17 mouse cellular contexts compared by ENCODE assay signal in the genomic region with DNA sequence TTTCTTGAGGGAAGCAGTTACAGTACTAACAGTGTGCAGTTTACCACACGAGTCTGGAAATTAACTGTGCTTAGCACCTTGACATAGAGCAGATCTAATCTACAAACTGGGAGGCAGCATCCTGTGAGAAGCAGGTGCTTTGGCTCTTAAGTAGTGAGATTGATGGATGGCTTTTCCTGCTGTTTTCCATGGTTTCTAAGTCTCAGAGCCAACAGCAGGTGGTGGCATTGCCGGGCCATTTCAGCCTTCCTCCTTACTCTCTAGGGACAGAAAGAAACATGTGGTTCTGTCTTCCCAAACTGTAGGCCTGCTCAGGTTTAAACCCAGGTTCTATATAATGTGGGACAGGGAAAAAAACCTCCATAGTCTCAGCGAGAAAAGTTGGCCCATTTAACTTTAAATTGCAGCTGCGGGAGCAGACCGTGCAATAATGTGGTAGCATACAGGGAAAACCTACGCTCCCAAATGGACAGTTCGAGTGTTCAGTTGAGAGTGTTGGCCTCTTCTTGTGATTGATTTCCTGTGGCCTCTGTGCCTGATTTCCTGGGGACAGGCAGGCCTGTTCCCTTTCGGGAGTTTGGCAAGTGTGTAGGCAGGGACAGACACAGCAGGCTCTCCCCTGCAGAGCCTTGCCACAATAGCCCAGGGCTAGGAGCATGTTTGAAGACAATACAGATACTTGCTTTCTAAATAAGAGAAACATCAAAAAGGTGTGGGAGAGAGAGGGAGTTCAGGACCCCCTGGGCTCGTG. TPM values are rescaled to one million over a fixed set of nuclear protein-coding genes. Genes with fewer than 3 reads are reported as not detected.
DNase-seq lines count a peak whose midpoint lies in the region; ATAC-seq and TF ChIP-seq lines count a peak whose summit lies in the region.
"Had no signal": no experiment of that assay in that cellular context is flagged by ENCODE, and none has a peak within 500 bp of the region (broad histone marks: within the 10 kb centered on the region; RNA-seq: fewer than 3 reads in every experiment).

No protein-coding gene starts in this region.

- H3K9me3 ChIP-seq in hindbrain, embryonic 13.5 days, result no peaks in the 10 kb centered on the region
- H3K9me3 ChIP-seq in hindbrain, embryonic 14.5 days (ENCODE audit: control insufficient read depth, low read length), result no peaks in the 10 kb centered on the region
- no peaks in the 10 kb centered on the region for H3K9me3 ChIP-seq in forebrain, postnatal 0 days (ENCODE audit: low read length)
- H3K9me3 ChIP-seq: liver, embryonic 15.5 days had no signal

- ATAC-seq in hindbrain, embryonic 13.5 days (ENCODE audit: low FRiP score), result no peak
- ATAC-seq in hindbrain, embryonic 14.5 days (ENCODE audit: low FRiP score), result no peak
- no peak for ATAC-seq in forebrain, postnatal 0 days
- ATAC-seq: activated CD4-positive, CD25-positive, alpha-beta regulatory T cell, adult 4 months had no signal

- 13% methylated on average over 9 of the region's 9 CpGs for whole genome bisulfite sequencing in hindbrain, embryonic 13.5 days
- 22% methylated on average over 9 of the region's 9 CpGs for WGBS in hindbrain, embryonic 14.5 days
- WGBS in forebrain, postnatal 0 days, result 29% methylated on average over 9 of the region's 9 CpGs

- H3K4me1 ChIP-seq in hindbrain, embryonic 13.5 days (replicated peaks), result peaks cover 39% of the 10 kb centered on the region
- H3K4me1 ChIP-seq in hindbrain, embryonic 14.5 days (replicated peaks; ENCODE audit: control insufficient read depth, insufficient read depth, low read length), result peaks cover 22% of the 10 kb centered on the region
- H3K4me1 ChIP-seq in forebrain, postnatal 0 days (ENCODE audit: insufficient read depth), result no peaks in the 10 kb centered on the region

- DNase-seq in embryo, embryonic 10 days (ENCODE audit: low spot score), result peak; percentile 45
- DNase-seq in embryo, embryonic 9.5 days (ENCODE audit: extremely low spot score), result no peak
- no peak for DNase-seq in hindbrain, embryonic 14.5 days (ENCODE audit: low spot score)
- peak; percentile 52 for DNase-seq in MN1 (ENCODE audit: low spot score)
- DNase-seq in forebrain, postnatal 0 days, result no peak
- DNase-seq in urinary bladder, postnatal 14 days (ENCODE audit: low spot score), result no peak
- DNase-seq in kidney, adult 8-10 months, result no peak
- DNase-seq: cerebellum, postnatal 14 days; gastrocnemius, postnatal 36 days; right cerebral cortex, postnatal 25 days; thymus, postnatal 14 days had no signal

- H3K27ac ChIP-seq in hindbrain, embryonic 13.5 days, result no peak overlapping the region
- no peak overlapping the region for H3K27ac ChIP-seq in hindbrain, embryonic 14.5 days
- no peak overlapping the region for H3K27ac ChIP-seq in forebrain, postnatal 0 days (ENCODE audit: low read depth, low read length)
- H3K27ac ChIP-seq: liver, embryonic 15.5 days had no signal

- H3K4me3 ChIP-seq in hindbrain, embryonic 13.5 days, result no peak overlapping the region
- no peak overlapping the region for H3K4me3 ChIP-seq in hindbrain, embryonic 14.5 days (replicated peaks; ENCODE audit: low read length)
- H3K4me3 ChIP-seq in forebrain, postnatal 0 days (ENCODE audit: low read depth, low read length), result no peak overlapping the region
- H3K4me3 ChIP-seq: liver, embryonic 15.5 days; megakaryocyte, embryonic 14.5 days had no signal

- H3K36me3 ChIP-seq in hindbrain, embryonic 13.5 days, result no peaks in the 10 kb centered on the region
- no peaks in the 10 kb centered on the region for H3K36me3 ChIP-seq in hindbrain, embryonic 14.5 days (replicated peaks; ENCODE audit: control insufficient read depth, insufficient read depth)
- no peaks in the 10 kb centered on the region for H3K36me3 ChIP-seq in forebrain, postnatal 0 days (ENCODE audit: insufficient read depth)
- H3K36me3 ChIP-seq: G1E; liver, embryonic 15.5 days had no signal

- H3K4me2 ChIP-seq in hindbrain, embryonic 13.5 days, result peak overlapping the region; percentile 19; the same call in 1 of the 2 replicates
- no peak overlapping the region for H3K4me2 ChIP-seq in hindbrain, embryonic 14.5 days (replicated peaks)
- H3K4me2 ChIP-seq in forebrain, postnatal 0 days (ENCODE audit: low read depth), result no peak overlapping the region
- H3K4me2 ChIP-seq: liver, embryonic 15.5 days had no signal

- peak; percentile 23 for TF ChIP-seq CTCF in forebrain, postnatal 0 days (IDR thresholded peaks at IDR 0.05; ENCODE audit: low read depth)

- no peak overlapping the region for H3K9ac ChIP-seq in hindbrain, embryonic 13.5 days
- H3K9ac ChIP-seq in hindbrain, embryonic 14.5 days, result no peak overlapping the region
- H3K9ac ChIP-seq in forebrain, postnatal 0 days, result no peak overlapping the region
- H3K9ac ChIP-seq: liver, embryonic 15.5 days had no signal

- H3K27me3 ChIP-seq in hindbrain, embryonic 13.5 days, result peaks cover 64% of the 10 kb centered on the region
- H3K27me3 ChIP-seq in hindbrain, embryonic 14.5 days (ENCODE audit: control insufficient read depth, insufficient read depth, low read length), result peaks cover 39% of the 10 kb centered on the region
- peaks cover 4% of the 10 kb centered on the region; the same call in 1 of the 2 replicates for H3K27me3 ChIP-seq in forebrain, postnatal 0 days (ENCODE audit: insufficient read depth, low read length)

RNA-seq across cellular contexts. Expression of gene Eva1c, which starts 6.7 kb away (rescaled TPM):
- 2.5 and 3.2 TPM in 2 replicates for polyA plus RNA-seq in hindbrain, embryonic 13.5 days (2015; fragmentation: Nextera tagmentation; extraction: Ambion mirVana)
- 3.1 and 3.4 TPM in 2 replicates for polyA plus RNA-seq in hindbrain, embryonic 14.5 days (2014; fragmentation: Nextera tagmentation; extraction: Ambion mirVana)
- total RNA-seq in forebrain, postnatal 0 days (2014; rRNA removed), result 4.0 TPM in 2 replicates
- polyA plus RNA-seq in forebrain, postnatal 0 days (2015; fragmentation: Nextera tagmentation; extraction: Ambion mirVana), result 3.4 TPM in 2 replicates
- total RNA-seq: neutrophil, adult 5-6 weeks had no signal
- polyA plus RNA-seq: activated CD4-positive, CD25-positive, alpha-beta regulatory T cell, adult 4 months; G1E had no signal

RNA-seq across cellular contexts. Expression of gene Urb1, which starts 23.0 kb away (rescaled TPM):
- 8.1 and 9.6 TPM in 2 replicates for polyA plus RNA-seq in hindbrain, embryonic 13.5 days (2015; fragmentation: Nextera tagmentation; extraction: Ambion mirVana)
- 9.9 and 11.6 TPM in 2 replicates for polyA plus RNA-seq in hindbrain, embryonic 14.5 days (2014; fragmentation: Nextera tagmentation; extraction: Ambion mirVana)
- total RNA-seq in forebrain, postnatal 0 days (2014; rRNA removed), result 12.7 and 19.0 TPM in 2 replicates
- 4.6 and 5.4 TPM in 2 replicates for polyA plus RNA-seq in forebrain, postnatal 0 days (2015; fragmentation: Nextera tagmentation; extraction: Ambion mirVana)

Comparison
In these comparisons a context has a peak if more than half of its experiments do, and no peak if none do; other contexts are left out.
1. DNase-seq: peak in embryo, embryonic 10 days (single experiment) and MN1 (single experiment); none in embryo, embryonic 9.5 days (single experiment), hindbrain, embryonic 14.5 days (single experiment), forebrain, postnatal 0 days (single experiment), urinary bladder, postnatal 14 days (single experiment) and kidney, adult 8-10 months (0 of 2).